Mouse (Mus musculus) ES-Bruce4 (cell line): ENCODE measurements around the gene Pitpnm2.

Experiments used
- CTCF ChIP-seq: IDR thresholded peaks from one replicate; pipeline ENCODE4 v1.8.1; 2011; ENCODE audit warnings: low read depth, low read length
- POLR2A ChIP-seq: IDR thresholded peaks from one replicate; pipeline ENCODE4 v1.8.1; 2011; ENCODE audit warnings: low read length; ENCODE audit not compliant: insufficient read depth

DNA sequence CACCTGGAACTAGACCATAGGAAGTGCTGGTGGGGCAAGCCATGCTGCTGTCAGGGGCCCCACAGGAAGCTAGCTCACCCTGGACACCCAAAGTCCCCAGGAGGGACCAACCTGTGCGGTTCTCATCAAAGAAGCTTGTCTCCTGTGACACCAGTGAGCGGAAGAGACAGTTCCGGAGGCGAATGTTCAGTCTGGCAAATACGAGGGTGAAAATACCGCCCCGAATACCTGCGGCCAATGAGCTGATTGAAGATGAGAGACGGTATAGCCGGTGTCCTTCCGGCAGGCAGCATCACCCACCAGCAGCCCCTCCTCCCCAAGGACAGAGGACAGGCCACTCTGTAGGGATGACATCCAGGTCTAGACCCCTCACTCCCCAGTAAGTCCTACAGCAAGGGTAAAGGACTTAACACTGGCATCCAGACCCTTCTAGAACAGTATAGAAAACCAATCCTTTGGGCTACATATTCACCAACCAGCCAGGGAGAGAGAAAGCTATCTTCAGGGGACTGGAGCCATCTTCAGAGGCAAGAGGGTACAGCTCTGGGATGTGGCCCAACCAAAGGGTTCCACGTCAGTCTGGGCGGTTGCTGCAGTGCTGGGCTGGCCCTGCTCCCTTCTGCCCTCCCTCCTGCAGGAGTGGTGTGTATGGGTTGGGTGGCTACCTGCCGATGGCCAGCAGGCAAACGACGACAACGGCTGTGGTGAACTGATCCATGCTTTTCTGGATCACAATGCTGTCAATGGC, 166.4 kb downstream of the Pitpnm2 start:
- TF ChIP-seq CTCF, result no peak
- no peak for TF ChIP-seq POLR2A
